Mouse (Mus musculus) liver, embryonic 16.5 days (tissue): ENCODE data around the gene Trim17. TPM values are rescaled to one million over a fixed set of nuclear protein-coding genes. Genes with fewer than 3 reads are reported as not detected.

Source experiments
- ATAC-seq: fragments of 200-750 bp; cut with Nextera tagmentation; 2 replicates; pipeline ENCODE4 v1.8.0; 2017; ENCODE audit warnings: low read depth, mild to moderate bottlenecking, moderate number of reproducible peaks, moderate library complexity
- H3K27ac ChIP-seq: fragments of 300-500 bp; sonication (generic); 2 replicates; pipeline ENCODE4 v1.5.1; 2014; ENCODE audit warnings: mild to moderate bottlenecking, low read length
- H3K27me3 ChIP-seq: fragments of 300-500 bp; sonication (generic); 2 replicates; pipeline ENCODE4 v1.6.1; 2014; ENCODE audit warnings: low read depth, low read length, mixed read lengths; ENCODE audit not compliant: control insufficient read depth, insufficient read depth
- H3K36me3 ChIP-seq: fragments of 300-500 bp; sonication (generic); 2 replicates; pipeline ENCODE4 v1.6.1; 2014; ENCODE audit warnings: mild to moderate bottlenecking; ENCODE audit not compliant: control insufficient read depth, insufficient read depth
- H3K4me1 ChIP-seq: fragments of 300-500 bp; sonication (generic); 2 replicates; pipeline ENCODE4 v1.6.1; 2014; ENCODE audit warnings: low read depth, low read length, mixed read lengths; ENCODE audit not compliant: control insufficient read depth
- H3K4me2 ChIP-seq: fragments of 300-500 bp; sonication (generic); 2 replicates; pipeline ENCODE4 v1.6.1; 2014; ENCODE audit warnings: low read depth, low read length, mixed read lengths
- H3K4me3 ChIP-seq: fragments of 300-500 bp; sonication (generic); 2 replicates; pipeline ENCODE4 v1.5.1; 2014; ENCODE audit warnings: low read depth, mild to moderate bottlenecking, low read length
- H3K9ac ChIP-seq: fragments of 300-500 bp; sonication (generic); 2 replicates; pipeline ENCODE4 v1.6.1; 2014; ENCODE audit warnings: low read depth, low read length
- H3K9me3 ChIP-seq: fragments of 300-500 bp; sonication (generic); replicated peaks from 2 replicates; pipeline ENCODE4 v1.6.1; 2016; ENCODE audit warnings: low read length; ENCODE audit not compliant: control insufficient read depth
- WGBS: fragments of 180-500 bp; shearing (Covaris S2); extraction: QIAGEN DNeasy Blood & Tissue Kit; methylation state at CpG from one replicate; pipeline ENCODE4 v1.1.7; 2014; ENCODE audit not compliant: insufficient replicate concordance; 5-methylcytosine and 5-hydroxymethylcytosine counted together
- polyA plus RNA-seq: library from polyadenylated mRNA; unstranded; fragments of >200 nt; fragmentation: Nextera tagmentation; extraction: Ambion mirVana; gene quantifications from 2 replicates; pipeline ENCODE4 v1.2.1, GENCODE M21; 2015

Gene Trim17
- polyA plus RNA-seq, 1 experiment from 2014 or later, result 0.15 TPM

DNA sequence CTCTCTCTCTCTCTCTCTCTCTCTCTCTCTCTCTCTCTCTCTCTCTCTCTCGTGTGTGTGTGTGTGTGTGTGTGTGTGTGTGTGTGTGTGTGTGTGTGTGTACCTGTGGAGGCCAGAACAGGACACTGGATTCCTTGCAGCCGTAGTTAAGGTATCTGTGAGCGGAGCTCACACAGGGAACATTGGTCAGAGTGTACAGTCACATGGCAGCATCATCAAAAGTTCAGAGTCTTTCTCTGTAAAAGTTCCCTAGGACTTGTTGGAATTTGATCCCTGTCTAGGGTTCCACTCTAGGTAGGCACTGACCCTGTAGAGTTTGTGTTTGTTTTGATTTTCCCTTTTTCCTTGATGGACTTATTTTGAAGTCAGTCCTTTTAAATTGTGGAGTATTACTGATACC is 27.8 kb upstream of the Trim17 start:
- no peak overlapping the region for H3K4me2 ChIP-seq
- no peaks in the 10 kb centered on the region for H3K9me3 ChIP-seq
- peaks cover 37% of the 10 kb centered on the region for H3K4me1 ChIP-seq
- H3K27me3 ChIP-seq, result no peaks in the 10 kb centered on the region
- H3K27ac ChIP-seq, result no peak overlapping the region
- H3K36me3 ChIP-seq, result peaks cover 16% of the 10 kb centered on the region
- no peak overlapping the region for H3K4me3 ChIP-seq
- H3K9ac ChIP-seq, result no peak overlapping the region
- ATAC-seq, result 0 out of 2 replicates have a peak, but pooled peaks have one; percentile 15
- whole genome bisulfite sequencing, result 61% methylated on average over 2 of the region's 3 CpGs

- H3K27me3 ChIP-seq, result no peaks in the 10 kb centered on the region
- no peak overlapping the region for H3K9ac ChIP-seq
- peaks cover 16% of the 10 kb centered on the region for H3K36me3 ChIP-seq
- peaks cover 37% of the 10 kb centered on the region for H3K4me1 ChIP-seq
- 0 out of 2 replicates have a peak overlapping the region, but pooled peaks have one; percentile 66 for H3K4me2 ChIP-seq
- no peak for ATAC-seq
- no peak overlapping the region for H3K4me3 ChIP-seq
- H3K27ac ChIP-seq, result peak overlapping the region; percentile 25
- WGBS, result 57% methylated on average over 2 of the region's 2 CpGs
- no peaks in the 10 kb centered on the region for H3K9me3 ChIP-seq
Measured at GRCm38 (mm10) chr11:58927053-58927452, 27.4 kb upstream of the Trim17 start.

GRCm38 (mm10) chr11:58927790-58928651 is 26.5 kb upstream of the Trim17 start:
- Histone ChIP-seq H3K4me2 (peak overlapping the region; percentile 66), H3K9ac (peak overlapping the region; percentile 62), H3K4me3 (peak overlapping the region; percentile 57), H3K27ac (peak overlapping the region; percentile 74), H3K27me3 (no peaks in the 10 kb centered on the region), H3K36me3 (peaks cover 8% of the 10 kb centered on the region), H3K9me3 (no peaks in the 10 kb centered on the region), H3K4me1 (peaks cover 37% of the 10 kb centered on the region)
- WGBS, result 1% methylated on average over 20 of the region's 20 CpGs
- peak; percentile 76 for ATAC-seq

GRCm38 (mm10) chr11:58929055-58929454 is 25.4 kb upstream of the Trim17 start:
- Histone ChIP-seq H3K4me1 (peaks cover 37% of the 10 kb centered on the region), H3K27ac (no peak overlapping the region; the same call in 1 of the 2 replicates), H3K4me3 (no peak overlapping the region), H3K27me3 (no peaks in the 10 kb centered on the region), H3K9ac (no peak overlapping the region), H3K4me2 (no peak overlapping the region), H3K9me3 (no peaks in the 10 kb centered on the region), H3K36me3 (peaks cover 18% of the 10 kb centered on the region)
- WGBS, result 63% methylated on average over 4 of the region's 4 CpGs
- ATAC-seq, result no peak

- H3K9ac ChIP-seq, result peak overlapping the region; percentile 19
- H3K27me3 ChIP-seq, result no peaks in the 10 kb centered on the region
- H3K4me3 ChIP-seq, result no peak overlapping the region
- peak overlapping the region; percentile 63 for H3K27ac ChIP-seq
- H3K4me2 ChIP-seq, result no peak overlapping the region
- 52% methylated on average over 3 of the region's 3 CpGs for WGBS
- H3K36me3 ChIP-seq, result peaks cover 19% of the 10 kb centered on the region
- H3K9me3 ChIP-seq, result no peaks in the 10 kb centered on the region
- H3K4me1 ChIP-seq, result peaks cover 37% of the 10 kb centered on the region
- no peak for ATAC-seq
Measured at GRCm38 (mm10) chr11:58929641-58930040, 24.8 kb upstream of the Trim17 start.

- peaks cover 37% of the 10 kb centered on the region for H3K4me1 ChIP-seq
- peak; percentile 53 for ATAC-seq
- H3K9me3 ChIP-seq, result no peaks in the 10 kb centered on the region
- H3K27me3 ChIP-seq, result no peaks in the 10 kb centered on the region
- 0 out of 2 replicates have a peak overlapping the region, but pooled peaks have one; percentile 19 for H3K9ac ChIP-seq
- no peak overlapping the region; the same call in 1 of the 2 replicates for H3K4me2 ChIP-seq
- WGBS, result 27% methylated on average over 3 of the region's 3 CpGs
- peak overlapping the region; percentile 63 for H3K27ac ChIP-seq
- no peak overlapping the region for H3K4me3 ChIP-seq
- H3K36me3 ChIP-seq, result peaks cover 19% of the 10 kb centered on the region
Measured at GRCm38 (mm10) chr11:58930254-58930653, 24.2 kb upstream of the Trim17 start.

GRCm38 (mm10) chr11:58931576-58931975 is 22.9 kb upstream of the Trim17 start:
- no peaks in the 10 kb centered on the region for H3K9me3 ChIP-seq
- peaks cover 24% of the 10 kb centered on the region for H3K36me3 ChIP-seq
- H3K4me1 ChIP-seq, result peaks cover 37% of the 10 kb centered on the region
- H3K4me2 ChIP-seq, result no peak overlapping the region
- H3K9ac ChIP-seq, result no peak overlapping the region
- no peak overlapping the region for H3K27ac ChIP-seq
- no peak overlapping the region for H3K4me3 ChIP-seq
- no peak for ATAC-seq
- WGBS, result 59% methylated on average over 4 of the region's 4 CpGs
- H3K27me3 ChIP-seq, result no peaks in the 10 kb centered on the region

- peak overlapping the region; percentile 89 for H3K4me3 ChIP-seq
- no peaks in the 10 kb centered on the region for H3K27me3 ChIP-seq
- H3K9ac ChIP-seq, result peak overlapping the region; percentile 97
- no peaks in the 10 kb centered on the region for H3K9me3 ChIP-seq
- H3K4me1 ChIP-seq, result peaks cover 20% of the 10 kb centered on the region
- no peak for ATAC-seq
- peak overlapping the region; percentile 92 for H3K27ac ChIP-seq
- peaks cover 17% of the 10 kb centered on the region for H3K36me3 ChIP-seq
- H3K4me2 ChIP-seq, result peak overlapping the region; percentile 97
- 2% methylated on average over 13 of the region's 13 CpGs for WGBS
Measured at GRCm38 (mm10) chr11:58937909-58938308, 16.6 kb upstream of the Trim17 start.
